Mouse (Mus musculus) C2C12 (cell line): ENCODE measurements around the gene Drp2. TPM values are rescaled to one million over a fixed set of nuclear protein-coding genes. Genes with fewer than 3 reads are reported as not detected.

ENCODE experiments used
- H3K27me3 ChIP-seq: one replicate; pipeline ENCODE4 v1.6.1; 2011; ENCODE audit not compliant: control insufficient read depth, insufficient read depth, insufficient read length
- H3K36me3 ChIP-seq: one replicate; pipeline ENCODE4 v1.6.1; 2011; ENCODE audit not compliant: control insufficient read depth, insufficient read depth
- H3K4me3 ChIP-seq: one replicate; pipeline ENCODE4 v1.5.1; 2011; ENCODE audit warnings: mild to moderate bottlenecking, control low read depth; ENCODE audit not compliant: poor library complexity, insufficient read depth, severe bottlenecking
- H3K79me2 ChIP-seq: one replicate; pipeline ENCODE4 v1.6.1; 2011; ENCODE audit not compliant: control insufficient read depth, insufficient read depth
- H3K79me3 ChIP-seq: one replicate; pipeline ENCODE4 v1.6.1; 2011; ENCODE audit warnings: low read depth, control low read depth
- H3ac ChIP-seq: one replicate; pipeline ENCODE3; 2011; ENCODE audit warnings: low read depth; ENCODE audit not compliant: control insufficient read depth, insufficient read length
- CEBPB ChIP-seq: IDR thresholded peaks from one replicate; pipeline ENCODE4 v1.6.1; 2011; ENCODE audit warnings: low read depth, mild to moderate bottlenecking, control low read depth, moderate library complexity
- CTCF ChIP-seq: IDR thresholded peaks from one replicate; pipeline ENCODE4 v1.5.1; 2011; ENCODE audit not compliant: control insufficient read depth, insufficient read depth, insufficient read length
- FOSL1 ChIP-seq: IDR thresholded peaks from one replicate; pipeline ENCODE4 v1.8.0; 2011; ENCODE audit warnings: mild to moderate bottlenecking, low read length; ENCODE audit not compliant: poor library complexity, insufficient read depth, severe bottlenecking
- MAX ChIP-seq: IDR thresholded peaks from one replicate; pipeline ENCODE4 v1.6.1; 2011; ENCODE audit warnings: mild to moderate bottlenecking, control low read depth
- MYOD1 ChIP-seq: IDR thresholded peaks from one replicate; pipeline ENCODE4 v1.6.1; 2011; ENCODE audit warnings: low read depth; ENCODE audit not compliant: control insufficient read depth, insufficient read length
- MYOG ChIP-seq: IDR thresholded peaks from one replicate; pipeline ENCODE4 v1.6.1; 2011; ENCODE audit not compliant: control insufficient read depth, insufficient read length; ENCODE audit errors: extremely low read depth
- USF1 ChIP-seq: IDR thresholded peaks from one replicate; pipeline ENCODE4 v1.6.1; 2011; ENCODE audit warnings: low read depth, mild to moderate bottlenecking, control low read depth, moderate library complexity
- long read RNA-seq, 2 experiments: library from polyadenylated mRNA; unstranded; transcript quantifications; one replicate each; pipeline ENCODE4 v2.0.0; 2019 to 2020
- polyA plus RNA-seq: library from polyadenylated mRNA; unstranded; fragments of >200 nt; fragmentation: generic; extraction: Trizol; gene quantifications from one replicate; pipeline ENCODE4 v1.2.1, GENCODE M21; 2012; ENCODE audit warnings: missing spikeins

Gene Drp2
- polyA plus RNA-seq, result 1.9 TPM
- long read RNA-seq, experiment 1, full-length matches to known transcripts, result 3 of 9 reads
- long read RNA-seq, experiment 1, partial matches to known transcripts, result 1 of 9 reads
- long read RNA-seq, experiment 1, other reads (novel, unspliced or antisense), result 5 of 9 reads
- long read RNA-seq, experiment 2, full-length matches to known transcripts, result 43 of 86 reads
- long read RNA-seq, experiment 2, partial matches to known transcripts, result 13 of 86 reads
- long read RNA-seq, experiment 2, other reads (novel, unspliced or antisense), result 30 of 86 reads

- H3K36me3 ChIP-seq, result no peaks in the 10 kb centered on the region
- no peak for TF ChIP-seq FOSL1
- no peak for TF ChIP-seq USF1
- no peak for TF ChIP-seq MYOG
- no peak for TF ChIP-seq CEBPB
- TF ChIP-seq MYOD1, result no peak
- TF ChIP-seq CTCF, result no peak
- no peak for TF ChIP-seq MAX
- H3K79me3 ChIP-seq, result no peaks in the 10 kb centered on the region
- H3K79me2 ChIP-seq, result no peaks in the 10 kb centered on the region
- H3K4me3 ChIP-seq, result no peak within 1 kb of the TSS
- H3K27me3 ChIP-seq, result no peaks in the 10 kb centered on the region
- no peak within 1 kb of the TSS for H3ac ChIP-seq
Observed at GRCm38 (mm10) chrX:134403863-134404583, at the start of gene Drp2. Gene Drp2 (plus strand): TSS chrX:134404551.

GRCm38 (mm10) chrX:134359336-134359735, 45.0 kb upstream of the Drp2 start:
- no peak overlapping the region for H3ac ChIP-seq
- H3K4me3 ChIP-seq, result no peak overlapping the region
- H3K27me3 ChIP-seq, result no peaks in the 10 kb centered on the region
- no peaks in the 10 kb centered on the region for H3K79me2 ChIP-seq
- peak; percentile 34 for TF ChIP-seq CEBPB
- TF ChIP-seq MAX, result no peak
- no peaks in the 10 kb centered on the region for H3K79me3 ChIP-seq
- peaks cover 27% of the 10 kb centered on the region for H3K36me3 ChIP-seq

GRCm38 (mm10) chrX:134362156-134362555, 42.2 kb upstream of the Drp2 start:
- TF ChIP-seq CTCF (no peak), MYOD1 (no peak), MYOG (no peak), MAX (no peak), FOSL1 (no peak), USF1 (no peak), CEBPB (no peak)
- H3K4me3 ChIP-seq, result no peak overlapping the region
- no peaks in the 10 kb centered on the region for H3K27me3 ChIP-seq
- no peak overlapping the region for H3ac ChIP-seq
- no peaks in the 10 kb centered on the region for H3K79me2 ChIP-seq
- H3K79me3 ChIP-seq, result no peaks in the 10 kb centered on the region
- peaks cover 20% of the 10 kb centered on the region for H3K36me3 ChIP-seq

GRCm38 (mm10) chrX:134365421-134365820, 38.9 kb upstream of the Drp2 start:
- no peaks in the 10 kb centered on the region for H3K79me2 ChIP-seq
- H3K36me3 ChIP-seq, result peaks cover 12% of the 10 kb centered on the region
- TF ChIP-seq CTCF (no peak), FOSL1 (no peak), CEBPB (no peak), MYOG (no peak), MYOD1 (no peak), MAX (no peak), USF1 (no peak)
- H3K27me3 ChIP-seq, result no peaks in the 10 kb centered on the region
- H3ac ChIP-seq, result no peak overlapping the region
- H3K79me3 ChIP-seq, result no peaks in the 10 kb centered on the region
- H3K4me3 ChIP-seq, result no peak overlapping the region

- Histone ChIP-seq H3K79me3 (no peaks in the 10 kb centered on the region), H3K36me3 (peaks cover 12% of the 10 kb centered on the region), H3K4me3 (no peak overlapping the region), H3K27me3 (no peaks in the 10 kb centered on the region), H3K79me2 (no peaks in the 10 kb centered on the region), H3ac (no peak overlapping the region)
- TF ChIP-seq USF1, result no peak
- no peak for TF ChIP-seq CTCF
- TF ChIP-seq MAX, result no peak
- TF ChIP-seq MYOG, result no peak
- no peak for TF ChIP-seq CEBPB
Observed at GRCm38 (mm10) chrX:134366547-134366946, 37.8 kb upstream of the Drp2 start.

- H3K36me3 ChIP-seq, result no peaks in the 10 kb centered on the region
- H3K79me2 ChIP-seq, result no peaks in the 10 kb centered on the region
- H3K27me3 ChIP-seq, result no peaks in the 10 kb centered on the region
- no peak overlapping the region for H3K4me3 ChIP-seq
- TF ChIP-seq CTCF (no peak), MYOD1 (no peak), MYOG (no peak), USF1 (no peak)
- no peak overlapping the region for H3ac ChIP-seq
- no peaks in the 10 kb centered on the region for H3K79me3 ChIP-seq
Observed at GRCm38 (mm10) chrX:134371279-134371678, 33.1 kb upstream of the Drp2 start.
